Mouse (Mus musculus): ENCODE measurements around the gene Fth1.

GRCm38 (mm10) chr19:9945800-9946564, 34.4 kb upstream of the Fth1 start:
- TF ChIP-seq CTCF (IDR thresholded peaks at IDR 0.05; ENCODE audit: low read depth) (no peak), EP300 (IDR thresholded peaks at IDR 0.05; ENCODE audit: low read depth) (no peak)
